Mouse (Mus musculus) heart, embryonic 14.5 days (tissue): ENCODE results near the gene Npy4r. TPM values are rescaled to one million over a fixed set of nuclear protein-coding genes. Genes with fewer than 3 reads are reported as not detected.

ENCODE experiments used
- ATAC-seq: fragments of 200-750 bp; cut with Nextera tagmentation; 2 replicates; pipeline ENCODE4 v1.8.0; 2017; ENCODE audit warnings: low read depth, moderate TSS enrichment; ENCODE audit not compliant: insufficient number of reproducible peaks, insufficient read depth, low FRiP score
- H3K27ac ChIP-seq, 2 experiments: fragments of 200-500 bp in 1 of 2; fragments of 300-500 bp in 1 of 2; sonication (generic) in 1 of 2; replicated peaks in 1 of 2; 2 replicates each; pipeline ENCODE4 v1.5.1; 2012 to 2014; ENCODE audit warnings: low read depth in 2 of 2, low read length in 2 of 2, control low read depth in 1 of 2, mild to moderate bottlenecking in 1 of 2, mixed read lengths in 1 of 2; ENCODE audit not compliant: control insufficient read depth in 1 of 2, insufficient read depth in 1 of 2
- H3K27me3 ChIP-seq: fragments of 300-500 bp; sonication (generic); 2 replicates; pipeline ENCODE4 v1.6.1; 2014; ENCODE audit warnings: mild to moderate bottlenecking, low read length, control low read depth; ENCODE audit not compliant: control insufficient read depth, insufficient read depth
- H3K36me3 ChIP-seq: fragments of 300-500 bp; sonication (generic); 2 replicates; pipeline ENCODE4 v1.6.1; 2014; ENCODE audit warnings: mild to moderate bottlenecking, control low read depth, low read length, mixed read lengths; ENCODE audit not compliant: control insufficient read depth, insufficient read depth
- H3K4me1 ChIP-seq, 2 experiments: fragments of 200-500 bp in 1 of 2; fragments of 300-500 bp in 1 of 2; sonication (generic) in 1 of 2; 2 replicates each; pipeline ENCODE4 v1.6.1; 2012 to 2014; ENCODE audit warnings: low read length in 2 of 2, control low read depth in 1 of 2, mixed read lengths in 1 of 2; ENCODE audit not compliant: control insufficient read depth in 2 of 2, insufficient read depth in 2 of 2
- H3K4me2 ChIP-seq: fragments of 300-500 bp; sonication (generic); 2 replicates; pipeline ENCODE4 v1.6.1; 2014; ENCODE audit warnings: mild to moderate bottlenecking, low read length
- H3K4me3 ChIP-seq, 2 experiments: fragments of 200-500 bp in 1 of 2; fragments of 300-500 bp in 1 of 2; sonication (generic) in 1 of 2; 2 replicates each; pipeline ENCODE4 v1.5.1; 2012 to 2014; ENCODE audit warnings: low read length in 2 of 2, mild to moderate bottlenecking in 2 of 2, control low read depth in 1 of 2, low read depth in 1 of 2, moderate library complexity in 1 of 2; ENCODE audit not compliant: control insufficient read depth in 1 of 2, insufficient read depth in 1 of 2
- H3K9ac ChIP-seq: fragments of 300-500 bp; sonication (generic); 2 replicates; pipeline ENCODE4 v1.6.1; 2014; ENCODE audit warnings: mild to moderate bottlenecking, low read length
- H3K9me3 ChIP-seq: fragments of 300-500 bp; sonication (generic); 2 replicates; pipeline ENCODE4 v1.6.1; 2016; ENCODE audit warnings: low read length, control low read depth; ENCODE audit not compliant: control insufficient read depth
- WGBS: fragments of 180-500 bp; shearing (Covaris S2); extraction: QIAGEN DNeasy Blood & Tissue Kit; methylation state at CpG from one replicate; pipeline ENCODE4 v1.1.7; 2014; 5-methylcytosine and 5-hydroxymethylcytosine counted together
- polyA plus RNA-seq: library from polyadenylated mRNA; unstranded; fragments of >200 nt; fragmentation: Nextera tagmentation; extraction: Ambion mirVana; gene quantifications from 2 replicates; pipeline ENCODE4 v1.2.1, GENCODE M21; 2014

Npy4r gene
- polyA plus RNA-seq, 1 experiment from 2014 or later, result 0.05 TPM

DNA sequence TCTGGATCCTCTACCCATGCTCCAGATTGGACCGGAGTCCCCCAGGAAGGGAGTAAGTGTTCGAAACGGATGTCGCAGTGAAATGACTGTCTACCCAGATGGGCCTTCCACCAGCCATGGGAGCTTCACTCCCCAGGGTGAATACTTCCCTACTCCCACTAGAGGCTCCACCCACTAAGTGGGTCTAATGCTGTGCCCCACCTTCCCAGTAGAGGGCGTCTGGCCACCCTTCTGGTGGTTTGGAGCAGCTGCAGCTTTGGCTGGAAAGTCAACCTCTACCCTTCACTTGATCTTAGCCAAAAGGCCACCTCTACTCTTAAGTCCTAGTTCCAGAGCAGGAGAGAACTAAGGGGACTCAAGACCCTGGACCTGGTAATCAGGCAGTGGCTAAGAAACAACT, 36.3 kb upstream of the Npy4r start:
- Histone ChIP-seq H3K4me1 (peaks cover 4 to 5% of the 10 kb centered on the region in 2 experiments; a peak in 2 of 4 replicates), H3K27me3 (no peaks in the 10 kb centered on the region), H3K36me3 (no peaks in the 10 kb centered on the region), H3K4me3 (no peak overlapping the region), H3K9me3 (no peaks in the 10 kb centered on the region), H3K27ac (no peak overlapping the region), H3K9ac (no peak overlapping the region), H3K4me2 (no peak overlapping the region)
- 68% methylated on average over 5 of the region's 5 CpGs for WGBS
- no peak for ATAC-seq

DNA sequence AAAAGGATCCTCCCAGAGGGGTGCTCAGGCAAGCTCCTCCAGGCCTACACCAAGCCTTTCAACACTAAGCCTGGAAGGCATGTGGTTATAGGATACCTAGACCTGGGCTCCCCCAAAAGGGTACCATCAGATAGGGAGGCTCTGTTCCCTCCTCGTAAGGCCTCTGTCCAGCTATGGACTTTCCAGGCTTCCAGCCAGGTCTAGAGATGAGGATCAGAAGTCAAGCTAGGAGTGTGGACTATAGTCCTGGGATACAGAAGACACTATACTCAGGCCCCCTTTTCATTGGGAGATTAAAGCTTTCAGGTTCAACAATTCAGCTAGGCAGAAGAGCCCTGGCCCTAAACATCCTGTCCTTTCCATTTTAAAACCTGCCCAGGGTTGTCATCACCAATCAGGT, 30.8 kb upstream of the Npy4r start:
- Histone ChIP-seq H3K4me2 (no peak overlapping the region), H3K27me3 (no peaks in the 10 kb centered on the region), H3K9me3 (peaks cover 6% of the 10 kb centered on the region; the same call in 1 of the 2 replicates), H3K27ac (no peak overlapping the region), H3K4me3 (no peak overlapping the region), H3K36me3 (no peaks in the 10 kb centered on the region), H3K9ac (no peak overlapping the region), H3K4me1 (no peaks in the 10 kb centered on the region)
- WGBS, result 62% methylated on average over 1 of the region's 1 CpGs
- ATAC-seq, result no peak

DNA sequence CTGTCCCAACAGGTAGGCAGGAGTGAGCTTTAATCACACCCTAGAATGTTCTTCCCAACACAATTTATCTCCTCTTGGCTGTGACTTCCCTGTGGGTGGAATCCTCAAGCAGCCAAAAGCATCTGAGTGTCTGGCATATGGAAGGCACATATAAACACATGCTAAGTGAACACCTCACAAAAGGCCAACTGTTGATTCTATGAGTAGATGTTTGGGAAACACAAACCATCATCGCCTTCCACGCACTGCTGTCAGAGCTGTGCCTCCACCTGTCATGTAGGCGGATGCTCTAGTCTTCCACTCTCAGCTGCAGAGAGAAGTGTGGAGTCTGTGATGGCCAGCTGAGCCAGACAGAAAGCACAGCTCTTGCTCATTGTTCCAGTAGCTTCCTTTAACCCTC, 27.1 kb upstream of the Npy4r start:
- H3K9ac ChIP-seq, result no peak overlapping the region
- no peaks in the 10 kb centered on the region for H3K36me3 ChIP-seq
- H3K4me2 ChIP-seq, result no peak overlapping the region
- WGBS, result 85% methylated on average over 3 of the region's 3 CpGs
- ATAC-seq, result no peak
- H3K4me1 ChIP-seq, result peaks cover 0 to 1% of the 10 kb centered on the region in 2 experiments; a peak in 1 of 4 replicates
- H3K9me3 ChIP-seq, result peaks cover 6% of the 10 kb centered on the region; the same call in 1 of the 2 replicates
- no peak overlapping the region for H3K27ac ChIP-seq
- H3K4me3 ChIP-seq, result no peak overlapping the region
- no peaks in the 10 kb centered on the region for H3K27me3 ChIP-seq

GRCm38 (mm10) chr14:34171107-34171506, 18.8 kb upstream of the Npy4r start:
- H3K27me3 ChIP-seq, result no peaks in the 10 kb centered on the region
- WGBS, result 43% methylated on average over 3 of the region's 3 CpGs
- ATAC-seq, result peak; percentile 56; the same call in 1 of the 2 replicates
- peaks cover 0 to 6% of the 10 kb centered on the region in 2 experiments; a peak in 3 of 4 replicates for H3K4me1 ChIP-seq
- H3K4me3 ChIP-seq, result no peak overlapping the region
- H3K4me2 ChIP-seq, result no peak overlapping the region
- no peak overlapping the region for H3K9ac ChIP-seq
- no peaks in the 10 kb centered on the region for H3K36me3 ChIP-seq
- H3K9me3 ChIP-seq, result no peaks in the 10 kb centered on the region
- H3K27ac ChIP-seq, result no peak overlapping the region

- Histone ChIP-seq H3K4me1 (peaks cover 7 to 10% of the 10 kb centered on the region in 2 experiments; a peak in 3 of 4 replicates), H3K4me2 (no peak overlapping the region), H3K4me3 (no peak overlapping the region), H3K36me3 (no peaks in the 10 kb centered on the region), H3K27me3 (no peaks in the 10 kb centered on the region), H3K9me3 (no peaks in the 10 kb centered on the region), H3K9ac (no peak overlapping the region), H3K27ac (no peak overlapping the region)
- 80% methylated on average over 12 of the region's 12 CpGs for WGBS
- no peak for ATAC-seq
Observed at GRCm38 (mm10) chr14:34155752-34156151, 3.5 kb upstream of the Npy4r start.

GRCm38 (mm10) chr14:34154601-34155337, 2.5 kb upstream of the Npy4r start:
- H3K36me3 ChIP-seq, result no peaks in the 10 kb centered on the region
- 0 out of 2 replicates have a peak, but pooled peaks cover 3% of the 10 kb centered on the region for H3K27me3 ChIP-seq
- no peak for ATAC-seq
- 50% methylated on average over 9 of the region's 9 CpGs for WGBS
- no peak overlapping the region for H3K9ac ChIP-seq
- H3K4me1 ChIP-seq, result peaks cover 7 to 10% of the 10 kb centered on the region in 2 experiments; a peak in 3 of 4 replicates
- H3K4me3 ChIP-seq, result no peak overlapping the region
- no peak overlapping the region for H3K4me2 ChIP-seq
- no peaks in the 10 kb centered on the region for H3K9me3 ChIP-seq
- no peak overlapping the region for H3K27ac ChIP-seq

DNA sequence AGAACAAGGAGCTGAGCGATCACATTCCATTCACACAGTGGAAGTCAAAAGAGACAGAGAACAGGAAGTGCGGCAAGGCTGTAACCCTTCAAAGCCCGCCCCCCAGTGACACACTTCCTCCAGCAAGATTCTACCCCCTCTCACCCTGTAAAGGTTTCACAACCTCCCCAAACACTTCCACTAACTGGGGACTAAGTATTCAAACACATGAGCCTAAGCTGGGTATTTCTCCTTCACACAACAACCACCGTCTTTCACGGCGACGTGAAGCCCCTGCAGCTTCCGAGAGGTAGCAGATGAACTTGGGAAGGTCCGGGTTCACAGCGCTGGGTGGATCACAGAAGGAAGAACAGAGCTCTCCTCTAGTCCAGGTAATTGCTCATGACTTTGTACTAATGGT, 9.4 kb downstream of the Npy4r start:
- no peaks in the 10 kb centered on the region for H3K27me3 ChIP-seq
- WGBS, result 90% methylated on average over 10 of the region's 10 CpGs
- no peaks in the 10 kb centered on the region for H3K9me3 ChIP-seq
- no peak overlapping the region for H3K4me3 ChIP-seq
- no peak overlapping the region for H3K4me2 ChIP-seq
- ATAC-seq, result no peak
- no peak overlapping the region for H3K27ac ChIP-seq
- no peaks in the 10 kb centered on the region for H3K4me1 ChIP-seq
- H3K9ac ChIP-seq, result no peak overlapping the region
- no peaks in the 10 kb centered on the region for H3K36me3 ChIP-seq

DNA sequence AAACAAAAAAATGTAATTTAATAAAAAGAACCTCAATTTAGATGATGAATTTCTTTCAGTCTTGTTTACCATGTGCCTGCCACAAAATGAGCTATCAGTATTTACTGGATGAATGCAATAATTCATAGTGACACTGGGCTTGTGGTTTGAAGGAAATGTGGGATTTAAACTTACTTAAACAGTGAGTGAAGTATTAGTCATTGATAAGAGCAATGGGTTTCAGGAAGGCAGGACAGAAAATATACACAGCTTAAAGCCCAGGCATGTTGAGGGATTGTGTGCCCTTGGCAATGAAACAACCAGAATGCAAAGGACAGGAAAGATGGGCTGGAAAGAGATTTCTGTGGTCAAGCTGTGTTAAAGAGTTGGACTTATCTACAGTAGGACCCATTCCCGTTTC, 10.0 kb downstream of the Npy4r start:
- 65% methylated on average over 1 of the region's 1 CpGs for WGBS
- Histone ChIP-seq H3K4me1 (no peaks in the 10 kb centered on the region), H3K27ac (no peak overlapping the region), H3K4me2 (no peak overlapping the region), H3K27me3 (no peaks in the 10 kb centered on the region), H3K4me3 (no peak overlapping the region), H3K9ac (no peak overlapping the region), H3K36me3 (no peaks in the 10 kb centered on the region), H3K9me3 (no peaks in the 10 kb centered on the region)
- no peak for ATAC-seq
